Comparison of ENCODE assay signal across 8 mouse cellular contexts in the genomic region with DNA sequence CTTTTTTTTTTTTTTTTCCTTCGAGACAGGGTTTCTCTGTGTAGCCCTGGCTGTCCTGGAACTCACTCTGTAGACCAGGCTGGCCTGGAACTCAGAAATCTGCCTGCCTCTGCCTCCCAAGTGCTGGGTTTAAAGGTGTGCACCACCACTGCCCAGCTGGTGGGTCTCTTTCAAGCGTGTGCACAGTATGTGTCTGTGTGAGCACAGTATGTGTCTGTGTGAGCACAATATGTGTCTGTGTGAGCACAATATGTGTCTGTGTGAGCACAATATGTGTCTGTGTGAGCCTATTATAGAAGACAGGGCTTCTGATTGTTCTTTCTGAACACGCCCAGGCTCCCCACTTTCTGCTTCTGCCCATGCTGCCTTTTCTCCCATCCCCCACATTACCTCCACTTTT.
DNase-seq lines count a peak whose midpoint lies in the region; ATAC-seq and TF ChIP-seq lines count a peak whose summit lies in the region.
"Not testable (repeated sequence)": the region's sequence is repeated elsewhere in the genome, so short reads cannot be mapped to it uniquely, and the experiment has no call there.

No protein-coding gene starts in this region.

- H3K27me3 ChIP-seq in MEL (ENCODE audit: control insufficient read depth in 1 of 2, insufficient read depth in 2 of 2, low read length in 2 of 2); heart, embryonic 11.5 days (ENCODE audit: control insufficient read depth, insufficient read depth, low read length); hindbrain, embryonic 13.5 days; kidney, embryonic 14.5 days (ENCODE audit: control insufficient read depth, insufficient read depth, low read length); liver, embryonic 13.5 days; midbrain, embryonic 15.5 days (replicated peaks): not testable (repeated sequence)

- H3K4me2 ChIP-seq in heart, embryonic 11.5 days; liver, embryonic 13.5 days: not testable (repeated sequence)
- 0 out of 2 replicates have a peak overlapping the region, but pooled peaks have one; percentile 42 for H3K4me2 ChIP-seq in hindbrain, embryonic 13.5 days
- peak overlapping the region; percentile 29; the same call in 1 of the 2 replicates for H3K4me2 ChIP-seq in kidney, embryonic 14.5 days (replicated peaks; ENCODE audit: low read depth, low read length)
- peak overlapping the region; percentile 26; the same call in 1 of the 2 replicates for H3K4me2 ChIP-seq in midbrain, embryonic 15.5 days

- not testable (repeated sequence) for TF ChIP-seq RAD21 in MEL (IDR thresholded peaks at IDR 0.05; ENCODE audit: low read depth, low read length)

- WGBS in heart, embryonic 11.5 days (ENCODE audit: insufficient replicate concordance): 71% methylated on average over 3 of the region's 3 CpGs
- WGBS in hindbrain, embryonic 13.5 days: 42% methylated on average over 3 of the region's 3 CpGs
- 58% methylated on average over 3 of the region's 3 CpGs for WGBS in kidney, embryonic 14.5 days
- WGBS in liver, embryonic 13.5 days (ENCODE audit: insufficient replicate concordance): 33% methylated on average over 3 of the region's 3 CpGs
- WGBS in midbrain, embryonic 15.5 days: 54% methylated on average over 3 of the region's 3 CpGs
- WGBS in olfactory bulb, adult 2 months: 55% methylated on average over 3 of the region's 3 CpGs

- TF ChIP-seq EP300 in MEL (IDR thresholded peaks at IDR 0.05; ENCODE audit: low read depth in 1 of 2, low read length in 2 of 2): not testable (repeated sequence)

- DNase-seq in MEL (ENCODE audit: low read depth, low spot score); liver, embryonic 13.5 days: not testable (repeated sequence)

- not testable (repeated sequence) for ATAC-seq in heart, embryonic 11.5 days (replicated peaks; ENCODE audit: insufficient number of reproducible peaks, low FRiP score, low TSS enrichment); hindbrain, embryonic 13.5 days (ENCODE audit: low FRiP score); liver, embryonic 13.5 days (ENCODE audit: low read depth)
- 0 out of 2 replicates have a peak, but pooled peaks have one; percentile 16 for ATAC-seq in kidney, embryonic 14.5 days (ENCODE audit: low FRiP score, low TSS enrichment)
- ATAC-seq in midbrain, embryonic 15.5 days (replicated peaks): peak; percentile 54

- peaks cover 0 to 33% of the 10 kb centered on the region in 2 experiments; a peak in 2 of 4 replicates for H3K36me3 ChIP-seq in MEL (ENCODE audit: control insufficient read depth in 1 of 2, insufficient read depth in 2 of 2, low read length in 2 of 2)
- not testable (repeated sequence) for H3K36me3 ChIP-seq in heart, embryonic 11.5 days (ENCODE audit: control insufficient read depth, insufficient read depth, low read length); hindbrain, embryonic 13.5 days; kidney, embryonic 14.5 days (ENCODE audit: control insufficient read depth, insufficient read depth, low read length); liver, embryonic 13.5 days; midbrain, embryonic 15.5 days (replicated peaks)

- peak overlapping the region; percentile 71 for H3K27ac ChIP-seq in MEL (ENCODE audit: control insufficient read depth, low read depth, low read length)
- H3K27ac ChIP-seq in embryonic fibroblast, embryonic 13.5 days (ENCODE audit: insufficient read depth, low read length): peak overlapping the region; percentile 38; the same call in 1 of the 2 replicates
- H3K27ac ChIP-seq in heart, embryonic 11.5 days (ENCODE audit: low read depth, low read length): peak overlapping the region; percentile 91; the same call in 1 of the 2 replicates
- peak overlapping the region; percentile 96 for H3K27ac ChIP-seq in hindbrain, embryonic 13.5 days
- peak overlapping the region; percentile 89; the same call in 1 of the 2 replicates for H3K27ac ChIP-seq in kidney, embryonic 14.5 days (ENCODE audit: low read depth, low read length)
- 0 out of 2 replicates have a peak overlapping the region, but pooled peaks have one; percentile 1 for H3K27ac ChIP-seq in liver, embryonic 13.5 days
- peak overlapping the region; percentile 87 for H3K27ac ChIP-seq in midbrain, embryonic 15.5 days
- H3K27ac ChIP-seq in olfactory bulb, adult 2 months (ENCODE audit: insufficient read depth, low read depth, low read length): peak overlapping the region; percentile 79

- H3K9ac ChIP-seq in MEL (ENCODE audit: control insufficient read depth, low read depth, low read length, poor library complexity, severe bottlenecking): 0 out of 2 replicates have a peak overlapping the region, but pooled peaks have one; percentile 1
- H3K9ac ChIP-seq in heart, embryonic 11.5 days (ENCODE audit: low read depth, low read length); hindbrain, embryonic 13.5 days; kidney, embryonic 14.5 days (ENCODE audit: low read depth, low read length); liver, embryonic 13.5 days; midbrain, embryonic 15.5 days: not testable (repeated sequence)

- H3K4me3 ChIP-seq in MEL (ENCODE audit: control insufficient read depth in 1 of 2, insufficient read depth in 1 of 2, low read depth in 2 of 2, low read length in 2 of 2); embryonic fibroblast, embryonic 13.5 days (ENCODE audit: insufficient read depth, low read length); heart, embryonic 11.5 days (ENCODE audit: low read depth, low read length); hindbrain, embryonic 13.5 days; kidney, embryonic 14.5 days (ENCODE audit: low read length); liver, embryonic 13.5 days (replicated peaks); midbrain, embryonic 15.5 days; olfactory bulb, adult 2 months (ENCODE audit: insufficient read depth, low read depth, low read length): not testable (repeated sequence)

- peaks cover 9 to 40% of the 10 kb centered on the region in 2 experiments for H3K4me1 ChIP-seq in MEL (ENCODE audit: control insufficient read depth in 1 of 2, insufficient read depth in 2 of 2, low read length in 2 of 2)
- H3K4me1 ChIP-seq in embryonic fibroblast, embryonic 13.5 days (ENCODE audit: control insufficient read depth, insufficient read depth, low read length): peaks cover 11% of the 10 kb centered on the region
- H3K4me1 ChIP-seq in heart, embryonic 11.5 days (ENCODE audit: control insufficient read depth, insufficient read depth, low read length): peaks cover 30% of the 10 kb centered on the region
- H3K4me1 ChIP-seq in hindbrain, embryonic 13.5 days (replicated peaks): peaks cover 42% of the 10 kb centered on the region
- peaks cover 20% of the 10 kb centered on the region for H3K4me1 ChIP-seq in kidney, embryonic 14.5 days (ENCODE audit: control insufficient read depth, insufficient read depth, low read length)
- H3K4me1 ChIP-seq in liver, embryonic 13.5 days (replicated peaks): peaks cover 46% of the 10 kb centered on the region
- H3K4me1 ChIP-seq in midbrain, embryonic 15.5 days: peaks cover 25% of the 10 kb centered on the region
- H3K4me1 ChIP-seq in olfactory bulb, adult 2 months (ENCODE audit: control insufficient read depth, insufficient read depth, low read length): peaks cover 17% of the 10 kb centered on the region

- TF ChIP-seq CTCF in MEL (IDR thresholded peaks at IDR 0.05 in 2 of 3, conservative IDR thresholded peaks at IDR 0.05 in 1 of 3; ENCODE audit: control insufficient read depth in 1 of 3, insufficient read depth in 1 of 3, low read depth in 2 of 3, low read length in 3 of 3, poor library complexity in 1 of 3, severe bottlenecking in 1 of 3); embryonic fibroblast, embryonic 13.5 days (IDR thresholded peaks at IDR 0.05; ENCODE audit: borderline replicate concordance, insufficient read depth, low read length); olfactory bulb, adult 2 months (IDR thresholded peaks at IDR 0.05; ENCODE audit: insufficient read depth, low read depth, low read length): not testable (repeated sequence)

- H3K9me3 ChIP-seq in MEL (replicated peaks; ENCODE audit: insufficient read depth, low read length); heart, embryonic 11.5 days (replicated peaks; ENCODE audit: control insufficient read depth, low read length); hindbrain, embryonic 13.5 days; kidney, embryonic 14.5 days (ENCODE audit: control insufficient read depth, low read length); liver, embryonic 13.5 days (replicated peaks); midbrain, embryonic 15.5 days: not testable (repeated sequence)

- not testable (repeated sequence) for H3K79me2 ChIP-seq in MEL (ENCODE audit: control insufficient read depth, insufficient read depth, low read length, poor library complexity)

- TF ChIP-seq POLR2A in MEL (IDR thresholded peaks at IDR 0.05; ENCODE audit: control insufficient read depth in 1 of 2, insufficient read depth in 1 of 2, low read depth in 1 of 2, low read length in 2 of 2, poor library complexity in 1 of 2); embryonic fibroblast, embryonic 13.5 days (IDR thresholded peaks at IDR 0.05; ENCODE audit: low read depth, low read length); olfactory bulb, adult 2 months (IDR thresholded peaks at IDR 0.05; ENCODE audit: insufficient read depth, low read depth, low read length): not testable (repeated sequence)

TF ChIP-seq in MEL, 35 proteins besides CTCF, POLR2A, EP300 and RAD21:
- 0 out of 2 replicates have a peak, but pooled peaks have one; percentile 15 for TF ChIP-seq MYC (IDR thresholded peaks at IDR 0.05; ENCODE audit: low read depth, low read length)

Comparison
In these comparisons a context has a peak if more than half of its experiments do, and no peak if none do; other contexts are left out.
1. H3K27ac ChIP-seq: peak in every context shown above with its lines; median percentile 96 in hindbrain, embryonic 13.5 days; 91 in heart, embryonic 11.5 days; 89 in kidney, embryonic 14.5 days; 87 in midbrain, embryonic 15.5 days; 79 in olfactory bulb, adult 2 months; 71 in MEL; 38 in embryonic fibroblast, embryonic 13.5 days; 1 in liver, embryonic 13.5 days.